Mouse (Mus musculus) T-helper 2 cell (primary cell): ENCODE data around the gene Olfr1466.

ENCODE experiments used
- in situ Hi-C: fragments of 300-600 bp; cut with MboI, MseI; formaldehyde crosslinking; loops from one replicate; pipeline ENCODE4 v1.15.1; 2025; ENCODE audit warnings: high pct_unique_total_duplicates

Olfr1466 gene

DNA sequence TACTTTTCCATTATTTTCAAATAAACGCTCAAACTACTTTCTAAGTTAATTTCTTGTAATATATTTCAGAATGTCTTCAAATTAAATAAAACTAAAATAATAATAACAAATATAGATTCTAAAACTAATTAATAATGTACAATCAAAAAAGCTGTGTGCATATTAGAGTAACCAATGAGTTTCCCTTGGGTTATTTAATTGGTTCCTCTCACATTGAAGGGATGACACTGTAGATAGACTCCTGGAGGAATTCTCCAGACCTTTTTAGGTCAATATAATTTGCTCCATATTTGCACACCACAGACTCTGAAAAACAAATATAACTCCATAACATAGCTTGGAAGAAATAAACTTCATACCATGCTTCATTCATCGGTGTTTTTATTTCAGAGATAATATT is at the start of gene Olfr1466:
Gene Olfr1466, plus strand, starts transcription at position 301 of the 400 bp plus-strand sequence.
- in situ Hi-C loops, result no loop called here

GRCm38 (mm10) chr19:13315441-13315840 is 23.2 kb upstream of the Olfr1466 start, which contains the start of gene Olfr1465:
Olfr1465 (minus strand) TSS chr19:13315541.
- in situ Hi-C loops, result no loop called here

DNA sequence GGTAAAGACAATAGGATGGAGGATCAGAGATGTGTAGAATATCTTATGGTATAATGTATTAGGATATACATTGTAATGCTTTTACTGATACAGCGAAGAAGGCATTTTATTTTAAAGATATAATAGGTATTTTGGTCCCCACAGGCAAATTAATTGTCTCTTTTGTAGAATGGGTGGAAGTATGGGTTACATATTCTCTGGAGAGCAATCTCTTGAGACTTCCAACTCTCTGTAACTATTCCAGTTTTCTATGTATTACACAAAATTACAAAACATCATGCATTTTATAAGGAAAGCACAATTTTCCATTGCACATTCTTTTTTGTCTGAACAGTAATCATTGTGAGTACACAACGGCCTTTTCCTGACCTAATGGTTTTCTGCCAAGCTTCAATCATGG is 23.3 kb downstream of the Olfr1466 start, which contains the start of gene Olfr1467:
Gene Olfr1467, plus strand, starts transcription at position 301 of the 400 bp plus-strand sequence.
- in situ Hi-C loops, result no loop called here
